Mouse (Mus musculus) ovary, postnatal 36 days (tissue): ENCODE results near the gene Gpr152.
"Not testable (repeated sequence)": the region's sequence is repeated elsewhere in the genome, so short reads cannot be mapped to it uniquely, and the experiment has no call there.

ENCODE experiments used
- DNase-seq: peaks from one replicate; pipeline ENCODE4 v3.0.0; 2022; ENCODE audit warnings: low spot score, mixed read lengths

Gene Gpr152

DNA sequence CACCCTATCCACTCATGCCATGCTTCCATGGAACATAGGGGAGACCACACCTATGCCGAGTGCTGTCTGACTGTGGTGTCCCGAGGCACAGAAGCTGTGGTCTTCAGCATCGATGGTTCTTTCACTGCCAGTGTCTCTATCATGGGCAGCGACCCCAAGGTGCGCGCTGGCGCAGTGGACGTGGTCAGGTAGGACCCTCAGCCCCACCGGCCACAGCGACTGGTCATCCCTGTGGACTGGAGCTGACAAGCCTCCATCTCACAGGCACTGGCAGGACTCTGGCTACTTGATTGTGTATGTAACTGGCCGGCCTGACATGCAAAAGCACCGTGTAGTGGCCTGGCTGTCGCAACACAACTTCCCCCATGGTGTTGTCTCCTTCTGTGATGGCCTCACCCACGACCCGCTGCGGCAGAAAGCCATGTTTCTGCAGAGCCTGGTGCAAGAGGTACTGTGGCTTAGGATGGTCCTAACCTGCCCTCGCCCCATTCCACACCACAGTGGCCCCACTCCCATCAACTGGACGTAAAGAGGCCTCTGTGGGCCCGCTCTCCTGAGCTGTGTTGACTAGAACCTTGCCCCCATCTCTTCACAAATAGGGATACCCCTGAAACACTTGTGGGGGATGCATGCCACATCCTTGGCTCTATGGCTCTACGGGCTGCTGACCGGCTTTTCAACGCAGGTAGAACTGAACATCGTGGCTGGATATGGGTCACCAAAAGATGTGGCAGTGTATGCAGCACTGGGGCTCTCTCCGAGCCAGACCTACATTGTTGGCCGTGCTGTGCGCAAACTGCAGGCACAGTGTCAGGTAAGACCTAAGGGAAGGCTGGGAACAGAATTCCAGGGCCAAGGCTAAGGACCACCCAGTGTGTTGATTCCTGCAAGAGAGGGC, 27.3 kb upstream of the Gpr152 start:
- DNase-seq, result no peak

- peak; percentile 85 for DNase-seq
Measured at GRCm38 (mm10) chr19:4113186-4113805, 26.3 kb upstream of the Gpr152 start.

- DNase-seq, result no peak
Measured at GRCm38 (mm10) chr19:4113806-4114230, 25.8 kb upstream of the Gpr152 start.

GRCm38 (mm10) chr19:4114551-4114950, 25.0 kb upstream of the Gpr152 start:
- DNase-seq, result no peak

DNA sequence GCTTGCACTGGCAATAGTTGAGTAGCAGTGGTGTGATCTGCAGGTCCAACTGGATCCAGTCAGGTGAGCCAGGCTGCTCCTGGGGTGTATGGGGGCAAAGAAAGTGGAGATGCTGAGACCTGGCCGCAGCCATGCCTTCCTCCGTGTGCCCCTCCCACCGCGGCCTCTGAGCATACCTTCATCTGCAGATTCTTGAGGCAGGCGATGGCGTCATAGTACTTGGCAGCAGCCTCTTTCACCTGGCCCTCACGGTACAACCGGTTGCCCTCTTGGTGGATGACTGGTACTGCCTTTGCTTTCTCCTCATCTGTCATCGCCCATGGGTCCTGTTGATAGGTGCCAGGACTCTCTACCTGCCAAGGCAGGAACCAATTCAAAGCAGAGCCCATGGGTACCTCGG, 24.4 kb upstream of the Gpr152 start:
- no peak for DNase-seq

- DNase-seq, result no peak
Measured at GRCm38 (mm10) chr19:4115816-4116215, 23.8 kb upstream of the Gpr152 start.

GRCm38 (mm10) chr19:4117006-4117405, 22.6 kb upstream of the Gpr152 start:
- DNase-seq, result no peak

DNA sequence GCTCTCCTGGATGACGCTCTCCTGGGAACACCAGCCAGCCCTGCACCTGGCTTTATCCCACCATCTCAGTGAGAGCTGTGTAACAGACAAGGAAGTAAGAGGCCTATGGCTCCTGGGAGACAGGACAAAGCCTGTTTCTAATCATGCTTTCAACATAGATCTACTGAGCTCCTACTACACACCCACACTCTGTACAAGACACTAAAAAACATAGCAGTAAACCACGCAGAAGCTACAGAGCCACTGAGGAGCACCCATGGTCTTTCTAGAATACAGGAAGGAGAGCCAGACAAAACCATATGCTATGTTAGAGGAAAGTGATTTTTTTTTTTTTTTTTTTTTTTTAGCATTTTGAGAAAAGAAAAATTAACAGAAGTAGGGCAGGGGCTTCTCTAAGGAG, 21.2 kb upstream of the Gpr152 start:
- DNase-seq, result no peak

DNA sequence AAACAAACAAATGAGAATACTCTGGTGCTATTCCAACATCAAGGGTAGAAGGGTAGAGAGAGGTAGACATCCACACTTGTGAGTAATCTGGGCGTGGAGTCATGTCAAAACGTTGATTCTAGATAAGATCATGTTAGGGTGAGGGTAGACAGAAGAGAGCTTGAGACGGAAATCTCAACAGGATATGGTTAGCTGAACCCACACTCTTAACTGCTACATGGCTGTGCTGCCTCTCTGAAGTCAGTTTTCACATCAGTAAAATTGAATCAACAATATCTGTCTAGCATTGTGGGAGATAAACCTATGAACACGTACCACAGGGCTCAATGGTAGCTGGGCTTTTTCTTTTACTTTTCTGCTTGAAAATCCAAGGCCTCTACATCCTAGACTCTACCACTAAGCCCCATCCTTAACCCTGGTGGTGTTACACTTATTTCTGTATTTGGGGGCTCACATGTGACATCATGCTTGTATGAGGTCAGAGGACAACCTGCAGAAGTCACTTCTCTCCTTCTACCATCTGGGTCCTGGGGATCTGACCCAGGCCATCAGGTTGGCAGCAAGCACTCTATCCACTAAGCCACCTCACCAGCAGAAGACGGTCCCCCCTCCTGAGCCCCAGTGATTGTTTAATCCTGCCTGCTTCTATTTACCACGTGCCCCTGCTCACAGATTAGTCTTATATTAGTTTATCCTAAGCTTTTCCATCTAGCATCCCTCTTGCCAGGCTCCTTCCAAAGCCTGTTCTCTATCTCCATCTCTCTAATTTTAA, 19.7 kb upstream of the Gpr152 start:
- DNase-seq, result no peak

DNA sequence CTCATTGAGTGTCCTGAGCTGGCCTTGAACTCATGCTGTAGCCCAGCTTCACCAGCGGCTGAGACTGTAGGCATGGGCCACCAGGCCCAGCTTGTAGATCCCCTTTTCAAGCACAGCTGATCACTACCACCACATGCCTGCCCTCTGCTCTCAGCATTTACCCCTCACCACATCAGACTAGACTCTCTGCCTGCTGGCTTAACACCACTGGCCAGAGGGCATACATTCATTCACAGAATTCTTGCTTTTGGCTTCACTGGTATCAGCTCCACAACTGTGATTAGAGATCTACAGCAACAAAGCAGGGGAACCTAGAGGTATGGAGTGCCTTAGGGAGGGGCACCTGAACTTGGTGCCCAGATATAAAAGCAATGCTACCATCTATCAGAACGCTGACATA, 19.1 kb upstream of the Gpr152 start:
- no peak for DNase-seq

DNA sequence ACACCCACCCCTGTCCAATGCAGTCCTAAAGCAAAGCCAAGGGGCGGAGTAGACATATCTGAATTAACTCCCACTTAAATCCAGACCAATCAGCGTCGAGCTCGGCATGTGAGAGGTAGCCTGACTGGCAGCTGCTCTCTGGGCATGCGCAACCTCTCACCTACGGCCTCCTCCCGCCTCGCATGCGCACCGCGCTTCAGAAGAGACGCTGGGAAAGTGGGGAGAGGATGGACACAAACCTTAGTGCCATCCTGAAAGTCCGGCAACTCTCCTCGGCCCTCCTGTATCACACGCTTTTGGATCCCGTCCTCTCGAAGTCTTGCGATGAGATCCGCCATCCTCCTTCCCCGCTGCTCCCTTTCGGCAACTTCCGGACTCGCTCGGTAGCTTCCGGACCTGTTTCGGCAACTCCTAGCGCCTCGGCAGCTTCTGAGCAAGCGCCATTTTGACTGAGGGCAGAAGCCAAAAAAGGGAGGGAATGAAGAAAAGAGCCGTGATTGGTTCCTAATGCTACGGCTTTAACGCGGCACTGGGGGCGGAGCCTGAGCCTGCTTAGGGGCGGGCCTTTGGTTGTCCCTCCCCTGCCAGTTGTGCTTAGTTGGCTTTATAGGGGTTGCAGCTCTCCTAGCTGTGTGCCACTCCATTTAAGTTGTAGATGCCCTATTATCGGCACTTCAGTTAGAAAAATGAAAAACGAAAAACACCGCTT, 18.3 kb upstream of the Gpr152 start:
- peak; percentile 94 for DNase-seq

- DNase-seq, result not testable (repeated sequence)
Measured at GRCm38 (mm10) chr19:4121896-4122295, 17.7 kb upstream of the Gpr152 start.

GRCm38 (mm10) chr19:4122411-4123370, 16.9 kb upstream of the Gpr152 start:
- no peak for DNase-seq

DNA sequence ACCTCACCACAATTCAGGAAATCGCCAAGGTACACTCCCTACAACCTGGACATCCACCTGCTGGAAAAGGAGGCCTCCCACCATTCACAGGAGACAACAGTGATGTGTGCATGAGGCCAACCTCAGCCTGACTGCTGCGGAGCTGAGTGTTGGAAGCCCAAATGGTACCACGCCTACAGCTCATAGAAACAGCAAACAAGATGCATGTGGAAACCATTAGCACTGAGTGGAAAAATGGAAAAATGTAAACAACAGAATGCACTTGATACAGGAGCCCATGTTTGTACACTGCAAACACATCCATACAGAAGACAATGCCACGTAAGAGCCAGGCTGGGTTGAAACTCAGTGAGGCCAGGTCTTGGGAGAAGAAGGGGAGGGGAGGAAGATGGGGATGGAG, 15.2 kb upstream of the Gpr152 start:
- no peak for DNase-seq

DNA sequence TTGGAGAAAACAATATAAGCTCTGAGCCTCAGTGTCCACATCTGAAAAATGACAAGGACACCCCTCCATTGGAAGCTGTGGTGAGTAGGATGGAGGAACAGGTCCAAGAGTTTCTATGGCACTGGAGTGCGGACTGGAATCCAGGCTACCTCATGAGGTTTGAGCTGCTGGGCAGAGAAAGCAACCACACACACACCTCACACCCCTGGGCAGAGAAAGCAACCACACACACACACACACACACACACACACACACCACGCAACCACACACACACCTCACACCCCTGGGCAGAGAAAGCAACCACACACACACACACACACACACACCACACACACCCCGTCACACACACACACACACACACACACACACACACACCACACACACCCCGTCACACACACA, 14.3 kb upstream of the Gpr152 start:
- DNase-seq, result not testable (repeated sequence)

DNA sequence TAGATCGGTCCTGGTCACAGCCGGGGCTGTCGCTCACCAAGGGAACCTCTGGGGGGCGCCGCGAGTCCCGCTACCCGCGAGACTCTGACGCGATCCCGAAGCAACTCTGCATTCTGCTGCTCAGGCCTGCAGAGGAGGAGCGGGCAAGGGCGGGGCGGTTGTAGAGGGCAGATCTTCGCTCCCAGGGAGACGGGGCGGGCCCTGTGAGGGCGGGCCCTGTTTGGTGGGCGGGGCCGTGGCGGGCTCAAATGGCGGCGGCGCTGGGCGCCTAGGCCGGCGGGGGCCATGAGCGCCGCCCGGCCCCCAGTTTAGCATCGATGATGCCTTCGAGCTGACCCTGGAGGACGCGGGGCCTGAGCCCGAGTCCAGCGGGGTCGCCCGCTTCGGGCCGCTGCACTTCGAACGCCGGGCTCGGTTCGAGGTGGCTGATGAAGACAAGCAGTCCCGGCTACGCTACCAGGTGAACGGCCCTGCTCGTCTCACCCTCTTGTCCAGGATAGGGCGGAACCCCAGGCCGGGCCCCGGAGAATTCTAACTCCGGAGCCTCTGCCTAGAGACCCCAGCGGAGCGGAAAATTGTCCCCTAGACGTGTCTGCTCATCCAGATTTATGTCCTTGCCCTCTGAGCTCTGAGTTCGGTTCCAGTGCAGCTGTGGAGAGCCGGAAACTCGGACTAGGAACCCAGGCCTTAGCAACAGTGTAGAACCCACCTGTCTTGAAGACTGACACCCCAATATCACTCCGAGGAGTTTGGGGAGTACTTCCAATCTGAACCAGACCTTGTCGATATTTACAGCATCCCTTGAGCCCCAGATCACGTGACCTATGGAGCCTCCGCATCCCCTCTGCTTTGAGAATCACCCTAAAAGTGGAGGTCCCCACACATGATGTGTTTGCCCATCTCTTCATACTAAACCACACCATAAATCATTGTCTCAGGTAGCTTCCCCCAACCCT, 13.6 kb upstream of the Gpr152 start, which contains the start of gene Aip:
TSS of gene Aip (minus strand) at position 118 of the 956 bp plus-strand sequence.
- peak; percentile 99 for DNase-seq

GRCm38 (mm10) chr19:4126759-4127495, 12.7 kb upstream of the Gpr152 start:
- no peak for DNase-seq

GRCm38 (mm10) chr19:4129462-4129861, 10.1 kb upstream of the Gpr152 start:
- no peak for DNase-seq

DNA sequence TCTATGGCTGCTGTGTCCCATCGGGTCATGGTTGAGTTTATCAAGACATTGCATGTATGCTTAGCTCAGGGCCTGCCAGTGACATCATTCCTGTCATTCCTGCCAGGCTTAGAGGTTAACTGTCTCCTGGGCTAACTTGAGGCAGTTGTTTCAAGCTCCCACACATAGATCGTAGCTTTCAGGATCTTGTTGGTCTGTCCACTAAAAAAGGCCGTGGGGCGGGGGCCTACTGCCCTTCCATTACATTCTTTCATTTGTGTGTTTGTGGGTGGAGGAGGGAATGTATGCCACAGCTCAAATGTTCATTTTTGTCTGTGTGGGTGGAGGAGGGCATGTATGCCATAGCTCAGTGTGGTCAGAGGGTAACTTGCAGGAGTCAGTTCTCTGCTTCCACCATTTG, 9.5 kb upstream of the Gpr152 start:
- DNase-seq, result no peak
